Mouse (Mus musculus): ENCODE measurements around the gene Gm17428. TPM values are rescaled to one million over a fixed set of nuclear protein-coding genes. Genes with fewer than 3 reads are reported as not detected.

Gene Gm17428
- polyA plus RNA-seq, 1 experiment from 2014 or later, result not detected

DNA sequence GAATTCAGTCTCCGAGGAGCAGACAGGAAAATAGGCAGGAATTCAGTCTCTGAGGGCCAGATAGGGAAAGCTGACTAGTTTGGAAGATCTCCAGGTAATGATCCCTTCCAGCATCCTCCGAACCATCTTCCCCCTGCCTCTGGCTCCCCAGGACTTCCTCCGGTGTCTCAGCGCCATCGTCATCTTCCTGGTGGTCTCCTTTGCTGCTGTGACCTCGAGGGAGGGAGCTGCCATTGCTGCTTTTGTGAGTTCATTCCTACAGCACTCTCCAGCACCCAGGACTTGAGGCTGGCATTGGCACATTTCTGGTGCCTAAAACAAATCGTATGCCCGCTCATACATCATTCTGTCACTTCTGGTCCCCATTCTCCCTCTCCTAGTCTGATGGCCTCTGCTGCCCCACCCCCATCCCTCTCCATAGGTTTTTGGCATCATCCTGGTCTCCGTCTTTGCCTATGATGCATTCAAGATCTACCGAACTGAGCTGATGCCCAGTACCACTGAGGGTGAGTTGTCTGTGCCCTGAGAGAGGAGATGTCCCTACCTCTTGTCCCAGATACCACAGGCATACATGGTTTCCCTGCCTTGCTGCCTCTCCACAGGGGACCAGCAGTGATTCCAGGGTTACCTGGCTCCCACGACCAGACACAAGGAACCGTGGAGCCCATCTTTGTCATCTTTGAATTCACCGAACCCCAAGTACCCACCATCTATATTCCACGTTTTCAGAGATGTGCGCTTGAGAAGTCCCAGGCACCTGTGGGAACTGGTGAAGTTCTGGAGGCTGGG, 38.1 kb upstream of the Gm17428 start:
- no peaks in the 10 kb centered on the region for H3K27me3 ChIP-seq (ENCODE audit: control insufficient read depth, insufficient read depth, low read length)
- H3K4me3 ChIP-seq (ENCODE audit: low read length), result no peak overlapping the region
- no peak overlapping the region for H3K27ac ChIP-seq (ENCODE audit: low read depth, low read length)
- WGBS, result 83% methylated on average over 15 of the region's 15 CpGs
- no peaks in the 10 kb centered on the region for H3K36me3 ChIP-seq (ENCODE audit: control insufficient read depth, insufficient read depth, low read length)
- no peak overlapping the region for H3K4me2 ChIP-seq (replicated peaks; ENCODE audit: low read depth, low read length)
- peaks cover 17% of the 10 kb centered on the region for H3K4me1 ChIP-seq (ENCODE audit: control insufficient read depth, insufficient read depth, low read length)
- H3K9me3 ChIP-seq (ENCODE audit: control insufficient read depth, low read length), result no peaks in the 10 kb centered on the region
- H3K9ac ChIP-seq (ENCODE audit: low read depth, low read length), result no peak overlapping the region
- no peak for ATAC-seq (ENCODE audit: low FRiP score, low TSS enrichment)

DNA sequence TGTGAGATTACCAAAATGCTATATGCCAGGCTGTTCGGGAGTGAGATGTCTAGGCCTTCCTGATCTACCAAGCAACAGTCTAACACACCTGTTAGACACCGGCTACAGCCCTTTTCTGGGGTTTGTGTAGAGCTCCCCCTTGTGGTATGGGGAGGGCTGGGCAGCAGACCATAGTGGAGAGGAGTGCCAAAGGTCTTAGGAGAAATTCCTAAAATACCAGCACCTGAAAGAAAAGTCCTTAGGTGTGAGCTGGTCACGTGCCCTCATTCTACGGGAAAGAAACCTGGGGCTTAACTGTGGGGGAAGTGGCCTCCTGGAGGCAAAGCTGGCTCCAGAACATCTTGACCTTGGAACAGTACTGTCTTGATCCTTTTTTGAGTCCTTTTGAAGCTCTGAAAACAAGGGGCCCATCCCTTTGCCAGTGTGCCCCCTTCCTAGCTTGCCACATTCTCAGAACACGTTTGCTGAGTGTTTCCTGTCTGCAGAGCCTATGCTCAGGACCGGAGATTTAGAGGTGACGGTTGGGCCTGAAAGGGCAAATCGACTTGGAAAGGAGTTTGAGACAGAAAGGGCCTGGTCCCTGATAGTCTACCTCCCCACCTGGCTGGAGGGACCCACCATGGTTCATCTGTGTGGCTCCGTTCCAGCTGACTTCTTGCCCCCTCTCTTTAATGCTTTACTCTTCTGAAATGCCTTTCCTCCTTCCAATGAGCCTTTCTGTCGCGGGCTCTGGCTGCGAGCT, 37.1 kb upstream of the Gm17428 start:
- Histone ChIP-seq H3K36me3 (ENCODE audit: control insufficient read depth, insufficient read depth, low read length) (no peaks in the 10 kb centered on the region), H3K9me3 (ENCODE audit: control insufficient read depth, low read length) (no peaks in the 10 kb centered on the region), H3K27ac (ENCODE audit: low read depth, low read length) (no peak overlapping the region), H3K4me2 (replicated peaks; ENCODE audit: low read depth, low read length) (no peak overlapping the region), H3K4me3 (ENCODE audit: low read length) (no peak overlapping the region), H3K4me1 (ENCODE audit: control insufficient read depth, insufficient read depth, low read length) (peaks cover 17% of the 10 kb centered on the region), H3K9ac (ENCODE audit: low read depth, low read length) (no peak overlapping the region), H3K27me3 (ENCODE audit: control insufficient read depth, insufficient read depth, low read length) (no peaks in the 10 kb centered on the region)
- ATAC-seq (ENCODE audit: low FRiP score, low TSS enrichment), result peak; percentile 51; the same call in 1 of the 2 replicates
- 49% methylated on average over 12 of the region's 12 CpGs for WGBS

GRCm38 (mm10) chr14:54940176-54940530, 36.6 kb upstream of the Gm17428 start:
- no peak for ATAC-seq (ENCODE audit: low FRiP score, low TSS enrichment)
- H3K27ac ChIP-seq (ENCODE audit: low read depth, low read length), result no peak overlapping the region

DNA sequence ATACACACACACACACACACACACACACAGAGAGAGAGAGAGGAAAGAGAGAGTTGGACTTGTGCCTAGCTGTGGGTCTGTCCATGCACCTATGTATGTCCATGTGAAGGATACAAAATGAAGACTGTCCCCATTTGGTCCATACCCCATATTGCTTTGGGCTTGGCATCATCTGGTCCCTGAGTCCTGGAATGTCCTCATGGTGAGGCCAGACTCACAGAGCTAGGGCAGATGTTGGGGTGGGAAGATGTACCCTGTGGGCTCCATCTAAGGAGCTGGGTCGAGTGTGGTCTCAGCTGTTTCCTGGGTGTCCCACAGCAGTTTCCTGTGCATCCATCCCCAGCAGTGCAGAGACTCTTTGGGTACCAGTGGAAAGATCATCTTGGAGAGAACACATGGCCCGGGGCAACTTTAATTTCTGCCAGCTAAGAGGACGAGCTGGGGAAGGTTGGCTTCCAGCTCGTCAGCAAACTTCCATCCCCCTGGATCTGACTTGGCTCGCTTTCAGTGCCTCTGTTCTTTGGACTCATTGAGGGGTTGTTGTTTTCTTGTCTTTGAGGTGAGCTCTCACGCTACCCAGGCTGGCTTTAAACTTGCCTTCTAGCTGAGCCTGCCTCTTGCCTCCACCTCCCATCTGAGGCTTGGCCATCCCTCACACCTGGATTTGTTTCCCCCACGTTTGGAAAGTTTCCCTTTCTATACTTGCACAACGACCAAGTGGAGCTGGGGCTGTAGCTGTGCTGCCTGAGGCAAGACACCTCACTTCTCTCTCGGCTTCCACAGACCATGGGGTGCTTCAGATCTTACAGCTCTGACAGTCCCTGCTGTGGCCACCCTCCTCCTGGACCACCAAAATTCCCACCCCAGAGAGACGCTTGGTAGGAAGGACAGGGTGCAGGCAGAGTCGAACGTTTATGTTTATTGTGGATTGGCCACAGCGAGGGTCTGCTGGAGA, 35.4 kb upstream of the Gm17428 start:
- H3K4me1 ChIP-seq (ENCODE audit: control insufficient read depth, insufficient read depth, low read length), result peaks cover 14% of the 10 kb centered on the region
- 67% methylated on average over 13 of the region's 13 CpGs for WGBS
- no peak overlapping the region for H3K9ac ChIP-seq (ENCODE audit: low read depth, low read length)
- H3K27ac ChIP-seq (ENCODE audit: low read depth, low read length), result no peak overlapping the region
- no peak overlapping the region for H3K4me3 ChIP-seq (ENCODE audit: low read length)
- no peak for ATAC-seq (ENCODE audit: low FRiP score, low TSS enrichment)
- H3K36me3 ChIP-seq (ENCODE audit: control insufficient read depth, insufficient read depth, low read length), result no peaks in the 10 kb centered on the region
- no peaks in the 10 kb centered on the region for H3K9me3 ChIP-seq (ENCODE audit: control insufficient read depth, low read length)
- H3K4me2 ChIP-seq (replicated peaks; ENCODE audit: low read depth, low read length), result no peak overlapping the region
- H3K27me3 ChIP-seq (ENCODE audit: control insufficient read depth, insufficient read depth, low read length), result no peaks in the 10 kb centered on the region

More at GRCm38 (mm10) chr14:54940176-54940530, 36.6 kb upstream of the Gm17428 start:
- no peak overlapping the region for H3K9ac ChIP-seq (ENCODE audit: low read depth, low read length)
- no peaks in the 10 kb centered on the region for H3K9me3 ChIP-seq (ENCODE audit: control insufficient read depth, low read length)
- no peak overlapping the region for H3K4me3 ChIP-seq (ENCODE audit: low read length)
- peaks cover 17% of the 10 kb centered on the region for H3K4me1 ChIP-seq (ENCODE audit: control insufficient read depth, insufficient read depth, low read length)
- 74% methylated on average over 3 of the region's 3 CpGs for WGBS
- H3K4me2 ChIP-seq (replicated peaks; ENCODE audit: low read depth, low read length), result no peak overlapping the region
- H3K36me3 ChIP-seq (ENCODE audit: control insufficient read depth, insufficient read depth, low read length), result no peaks in the 10 kb centered on the region
- no peaks in the 10 kb centered on the region for H3K27me3 ChIP-seq (ENCODE audit: control insufficient read depth, insufficient read depth, low read length)

- Histone ChIP-seq H3K27me3 (ENCODE audit: control insufficient read depth, insufficient read depth, low read length) (no peaks in the 10 kb centered on the region), H3K36me3 (ENCODE audit: control insufficient read depth, insufficient read depth, low read length) (no peaks in the 10 kb centered on the region), H3K4me2 (replicated peaks; ENCODE audit: low read depth, low read length) (no peak overlapping the region), H3K9me3 (ENCODE audit: control insufficient read depth, low read length) (no peaks in the 10 kb centered on the region), H3K27ac (ENCODE audit: low read depth, low read length) (no peak overlapping the region), H3K9ac (ENCODE audit: low read depth, low read length) (no peak overlapping the region), H3K4me3 (ENCODE audit: low read length) (no peak overlapping the region), H3K4me1 (ENCODE audit: control insufficient read depth, insufficient read depth, low read length) (0 out of 2 replicates have a peak, but pooled peaks cover 8% of the 10 kb centered on the region)
- ATAC-seq (ENCODE audit: low FRiP score, low TSS enrichment), result no peak
- 93% methylated on average over 8 of the region's 8 CpGs for WGBS
Observed at GRCm38 (mm10) chr14:54942479-54942878, 34.3 kb upstream of the Gm17428 start.

GRCm38 (mm10) chr14:54943971-54944370, 32.8 kb upstream of the Gm17428 start:
- Histone ChIP-seq H3K9ac (ENCODE audit: low read depth, low read length) (no peak overlapping the region), H3K27me3 (ENCODE audit: control insufficient read depth, insufficient read depth, low read length) (no peaks in the 10 kb centered on the region), H3K9me3 (ENCODE audit: control insufficient read depth, low read length) (no peaks in the 10 kb centered on the region), H3K27ac (ENCODE audit: low read depth, low read length) (no peak overlapping the region), H3K36me3 (ENCODE audit: control insufficient read depth, insufficient read depth, low read length) (no peaks in the 10 kb centered on the region), H3K4me3 (ENCODE audit: low read length) (no peak overlapping the region), H3K4me1 (ENCODE audit: control insufficient read depth, insufficient read depth, low read length) (0 out of 2 replicates have a peak, but pooled peaks cover 8% of the 10 kb centered on the region), H3K4me2 (replicated peaks; ENCODE audit: low read depth, low read length) (no peak overlapping the region)
- ATAC-seq (ENCODE audit: low FRiP score, low TSS enrichment), result no peak
- 94% methylated on average over 7 of the region's 7 CpGs for WGBS

DNA sequence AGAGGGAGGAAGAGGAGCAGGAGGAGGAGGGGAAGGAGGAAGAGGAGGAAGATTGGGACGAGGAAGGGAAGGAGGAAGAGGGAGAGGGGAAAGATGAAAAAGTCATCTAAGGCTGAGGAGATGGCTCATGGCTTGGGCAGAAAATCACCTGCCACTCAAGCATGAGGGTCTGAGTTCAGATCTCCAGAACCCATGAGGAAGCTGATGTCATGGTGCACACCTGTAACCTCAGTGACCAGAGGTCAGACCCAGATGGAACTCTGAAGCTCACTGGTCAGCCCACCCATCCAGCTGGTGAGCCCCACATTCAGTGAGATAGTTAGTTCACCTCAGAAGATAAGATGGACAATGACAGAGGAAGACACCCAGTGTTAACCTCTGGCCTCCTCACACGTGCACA, 31.8 kb upstream of the Gm17428 start:
- no peaks in the 10 kb centered on the region for H3K36me3 ChIP-seq (ENCODE audit: control insufficient read depth, insufficient read depth, low read length)
- H3K9ac ChIP-seq (ENCODE audit: low read depth, low read length), result no peak overlapping the region
- H3K27ac ChIP-seq (ENCODE audit: low read depth, low read length), result no peak overlapping the region
- no peak overlapping the region for H3K4me3 ChIP-seq (ENCODE audit: low read length)
- WGBS, result 75% methylated on average over 2 of the region's 2 CpGs
- H3K4me1 ChIP-seq (ENCODE audit: control insufficient read depth, insufficient read depth, low read length), result 0 out of 2 replicates have a peak, but pooled peaks cover under 1% of the 10 kb centered on the region
- H3K4me2 ChIP-seq (replicated peaks; ENCODE audit: low read depth, low read length), result no peak overlapping the region
- H3K27me3 ChIP-seq (ENCODE audit: control insufficient read depth, insufficient read depth, low read length), result no peaks in the 10 kb centered on the region
- no peak for ATAC-seq (ENCODE audit: low FRiP score, low TSS enrichment)
- no peaks in the 10 kb centered on the region for H3K9me3 ChIP-seq (ENCODE audit: control insufficient read depth, low read length)

- Histone ChIP-seq H3K4me3 (ENCODE audit: low read length) (no peak overlapping the region), H3K27ac (ENCODE audit: low read depth, low read length) (no peak overlapping the region), H3K4me1 (ENCODE audit: control insufficient read depth, insufficient read depth, low read length) (no peaks in the 10 kb centered on the region), H3K9me3 (ENCODE audit: control insufficient read depth, low read length) (no peaks in the 10 kb centered on the region), H3K36me3 (ENCODE audit: control insufficient read depth, insufficient read depth, low read length) (no peaks in the 10 kb centered on the region), H3K27me3 (ENCODE audit: control insufficient read depth, insufficient read depth, low read length) (no peaks in the 10 kb centered on the region), H3K4me2 (replicated peaks; ENCODE audit: low read depth, low read length) (no peak overlapping the region), H3K9ac (ENCODE audit: low read depth, low read length) (no peak overlapping the region)
- no peak for ATAC-seq (ENCODE audit: low FRiP score, low TSS enrichment)
- 55% methylated on average over 19 of the region's 19 CpGs for WGBS
Observed at GRCm38 (mm10) chr14:54945975-54946704, 30.6 kb upstream of the Gm17428 start.

Measured in kidney, embryonic 14.5 days (tissue).